Mouse (Mus musculus) stomach, embryonic 14.5 days (tissue): ENCODE results near the gene Rnf220. TPM values are rescaled to one million over a fixed set of nuclear protein-coding genes. Genes with fewer than 3 reads are reported as not detected.

Experiments used
- ATAC-seq: fragments of 200-750 bp; cut with Nextera tagmentation; 2 replicates; pipeline ENCODE4 v1.8.0; 2017; ENCODE audit warnings: low read depth, moderate TSS enrichment; ENCODE audit not compliant: insufficient number of reproducible peaks, insufficient read depth, low FRiP score
- H3K27ac ChIP-seq: fragments of 300-500 bp; sonication (generic); 2 replicates; pipeline ENCODE4 v1.5.1; 2014; ENCODE audit warnings: mild to moderate bottlenecking, low read length, moderate library complexity, mixed read lengths
- H3K27me3 ChIP-seq: fragments of 300-500 bp; sonication (generic); 2 replicates; pipeline ENCODE4 v1.6.1; 2014; ENCODE audit warnings: low read length, control low read depth, mixed read lengths; ENCODE audit not compliant: control insufficient read depth, insufficient read depth
- H3K36me3 ChIP-seq: fragments of 300-500 bp; sonication (generic); 2 replicates; pipeline ENCODE4 v1.6.1; 2014; ENCODE audit warnings: mild to moderate bottlenecking, control low read depth, low read length, moderate library complexity, mixed read lengths; ENCODE audit not compliant: control insufficient read depth, insufficient read depth
- H3K4me1 ChIP-seq: fragments of 300-500 bp; sonication (generic); 2 replicates; pipeline ENCODE4 v1.6.1; 2014; ENCODE audit warnings: low read length, control low read depth, mixed read lengths; ENCODE audit not compliant: control insufficient read depth, insufficient read depth
- H3K4me2 ChIP-seq: fragments of 300-500 bp; sonication (generic); replicated peaks from 2 replicates; pipeline ENCODE4 v1.6.1; 2014; ENCODE audit warnings: low read depth, low read length, control low read depth
- H3K4me3 ChIP-seq: fragments of 300-500 bp; sonication (generic); 2 replicates; pipeline ENCODE4 v1.5.1; 2014; ENCODE audit warnings: low read depth, low read length, control low read depth
- H3K9ac ChIP-seq: fragments of 300-500 bp; sonication (generic); replicated peaks from 2 replicates; pipeline ENCODE4 v1.6.1; 2014; ENCODE audit warnings: low read depth, mild to moderate bottlenecking, control low read depth, low read length, moderate library complexity, mixed read lengths
- H3K9me3 ChIP-seq: fragments of 300-500 bp; sonication (generic); 2 replicates; pipeline ENCODE4 v1.6.1; 2016; ENCODE audit warnings: low read depth, low read length, control low read depth; ENCODE audit not compliant: control insufficient read depth
- WGBS: fragments of 180-500 bp; shearing (Covaris S2); extraction: QIAGEN DNeasy Blood & Tissue Kit; methylation state at CpG from one replicate; pipeline ENCODE4 v1.1.7; 2014; 5-methylcytosine and 5-hydroxymethylcytosine counted together
- polyA plus RNA-seq: library from polyadenylated mRNA; unstranded; fragments of >200 nt; fragmentation: Nextera tagmentation; extraction: Ambion mirVana; gene quantifications from 2 replicates; pipeline ENCODE4 v1.2.1, GENCODE M21; 2014

Rnf220 gene
- polyA plus RNA-seq, 1 experiment from 2014 or later, result 54.5 TPM

GRCm38 (mm10) chr4:117239153-117239552 lies 257.7 kb downstream of the Rnf220 start:
- H3K27ac ChIP-seq, result no peak overlapping the region; the same call in 1 of the 2 replicates
- H3K4me1 ChIP-seq, result 0 out of 2 replicates have a peak, but pooled peaks cover 3% of the 10 kb centered on the region
- H3K27me3 ChIP-seq, result no peaks in the 10 kb centered on the region
- no peak overlapping the region for H3K9ac ChIP-seq
- WGBS, result 37% methylated on average over 2 of the region's 2 CpGs
- no peak overlapping the region for H3K4me3 ChIP-seq
- H3K4me2 ChIP-seq, result no peak overlapping the region
- ATAC-seq, result no peak
- H3K9me3 ChIP-seq, result no peaks in the 10 kb centered on the region; the same call in 1 of the 2 replicates
- H3K36me3 ChIP-seq, result no peaks in the 10 kb centered on the region

- Histone ChIP-seq H3K36me3 (no peaks in the 10 kb centered on the region), H3K4me1 (0 out of 2 replicates have a peak, but pooled peaks cover 3% of the 10 kb centered on the region), H3K4me2 (no peak overlapping the region), H3K9ac (no peak overlapping the region), H3K27me3 (no peaks in the 10 kb centered on the region), H3K27ac (no peak overlapping the region), H3K4me3 (no peak overlapping the region), H3K9me3 (no peaks in the 10 kb centered on the region; the same call in 1 of the 2 replicates)
- 42% methylated on average over 4 of the region's 4 CpGs for WGBS
- no peak for ATAC-seq
These were observed 261.0 kb downstream of the Rnf220 start for GRCm38 (mm10) chr4:117235822-117236221.

GRCm38 (mm10) chr4:117234166-117234741 lies 262.6 kb downstream of the Rnf220 start:
- H3K4me1 ChIP-seq, result 0 out of 2 replicates have a peak, but pooled peaks cover 3% of the 10 kb centered on the region
- 68% methylated on average over 7 of the region's 7 CpGs for WGBS
- no peak for ATAC-seq
- no peaks in the 10 kb centered on the region; the same call in 1 of the 2 replicates for H3K9me3 ChIP-seq
- no peaks in the 10 kb centered on the region for H3K36me3 ChIP-seq
- H3K4me2 ChIP-seq, result no peak overlapping the region
- no peak overlapping the region for H3K27ac ChIP-seq
- H3K9ac ChIP-seq, result no peak overlapping the region
- H3K27me3 ChIP-seq, result no peaks in the 10 kb centered on the region
- no peak overlapping the region for H3K4me3 ChIP-seq

- Histone ChIP-seq H3K36me3 (no peaks in the 10 kb centered on the region), H3K27ac (no peak overlapping the region), H3K4me1 (0 out of 2 replicates have a peak, but pooled peaks cover 3% of the 10 kb centered on the region), H3K27me3 (no peaks in the 10 kb centered on the region), H3K4me3 (no peak overlapping the region), H3K4me2 (no peak overlapping the region), H3K9ac (no peak overlapping the region), H3K9me3 (no peaks in the 10 kb centered on the region)
- ATAC-seq, result no peak
- WGBS, result 74% methylated on average over 2 of the region's 2 CpGs
These were observed 265.6 kb downstream of the Rnf220 start for GRCm38 (mm10) chr4:117231208-117231607.

- H3K9me3 ChIP-seq, result no peaks in the 10 kb centered on the region
- H3K27ac ChIP-seq, result no peak overlapping the region
- 55% methylated on average over 10 of the region's 10 CpGs for WGBS
- H3K4me1 ChIP-seq, result no peaks in the 10 kb centered on the region
- no peak for ATAC-seq
- no peak overlapping the region for H3K9ac ChIP-seq
- H3K4me3 ChIP-seq, result no peak overlapping the region
- no peak overlapping the region for H3K4me2 ChIP-seq
- no peaks in the 10 kb centered on the region for H3K27me3 ChIP-seq
- no peaks in the 10 kb centered on the region for H3K36me3 ChIP-seq
These were observed 266.5 kb downstream of the Rnf220 start for GRCm38 (mm10) chr4:117230331-117230730.

- 52% methylated on average over 15 of the region's 15 CpGs for WGBS
- ATAC-seq, result no peak
- no peak overlapping the region; the same call in 1 of the 2 replicates for H3K4me2 ChIP-seq
- no peaks in the 10 kb centered on the region for H3K36me3 ChIP-seq
- no peaks in the 10 kb centered on the region for H3K27me3 ChIP-seq
- no peak overlapping the region for H3K4me3 ChIP-seq
- no peak overlapping the region for H3K27ac ChIP-seq
- no peaks in the 10 kb centered on the region for H3K4me1 ChIP-seq
- no peaks in the 10 kb centered on the region for H3K9me3 ChIP-seq
- no peak overlapping the region for H3K9ac ChIP-seq
These were observed 267.3 kb downstream of the Rnf220 start for GRCm38 (mm10) chr4:117229590-117229989.

- no peaks in the 10 kb centered on the region for H3K36me3 ChIP-seq
- ATAC-seq, result no peak
- no peak overlapping the region for H3K27ac ChIP-seq
- no peak overlapping the region for H3K4me3 ChIP-seq
- no peak overlapping the region for H3K4me2 ChIP-seq
- no peaks in the 10 kb centered on the region for H3K4me1 ChIP-seq
- H3K9me3 ChIP-seq, result no peaks in the 10 kb centered on the region
- H3K27me3 ChIP-seq, result no peaks in the 10 kb centered on the region
- H3K9ac ChIP-seq, result no peak overlapping the region
These were observed 271.6 kb downstream of the Rnf220 start for GRCm38 (mm10) chr4:117225250-117225649.

- 72% methylated on average over 8 of the region's 8 CpGs for WGBS
- no peak for ATAC-seq
These were observed 272.7 kb downstream of the Rnf220 start for GRCm38 (mm10) chr4:117224122-117224521.

GRCm38 (mm10) chr4:117223001-117223400 lies 273.9 kb downstream of the Rnf220 start:
- no peak overlapping the region for H3K9ac ChIP-seq
- no peak for ATAC-seq

More at GRCm38 (mm10) chr4:117224122-117224521, 272.7 kb downstream of the Rnf220 start:
- Histone ChIP-seq H3K4me1 (no peaks in the 10 kb centered on the region), H3K4me2 (no peak overlapping the region), H3K36me3 (no peaks in the 10 kb centered on the region), H3K9ac (no peak overlapping the region), H3K27ac (no peak overlapping the region), H3K4me3 (no peak overlapping the region), H3K9me3 (no peaks in the 10 kb centered on the region), H3K27me3 (no peaks in the 10 kb centered on the region)

More at GRCm38 (mm10) chr4:117223001-117223400, 273.9 kb downstream of the Rnf220 start:
- Histone ChIP-seq H3K9me3 (no peaks in the 10 kb centered on the region), H3K27ac (no peak overlapping the region), H3K36me3 (no peaks in the 10 kb centered on the region), H3K27me3 (no peaks in the 10 kb centered on the region), H3K4me1 (no peaks in the 10 kb centered on the region), H3K4me2 (no peak overlapping the region), H3K4me3 (no peak overlapping the region)
- WGBS, result 31% methylated on average over 5 of the region's 5 CpGs
